Mouse (Mus musculus) colon, adult 2 months (tissue): ENCODE measurements around the gene Ermp1. TPM values are rescaled to one million over a fixed set of nuclear protein-coding genes. Genes with fewer than 3 reads are reported as not detected.

Experiments
- polyA plus RNA-seq: library from polyadenylated mRNA; depleted of rRNA; stranded (reverse); fragments of >200 nt; gene quantifications from 2 replicates; pipeline ENCODE4 v1.2.3, GENCODE M21; 2012; rRNA removed

The Ermp1 gene
- 24.9 and 33.1 TPM in 2 replicates for polyA plus RNA-seq

DNA sequence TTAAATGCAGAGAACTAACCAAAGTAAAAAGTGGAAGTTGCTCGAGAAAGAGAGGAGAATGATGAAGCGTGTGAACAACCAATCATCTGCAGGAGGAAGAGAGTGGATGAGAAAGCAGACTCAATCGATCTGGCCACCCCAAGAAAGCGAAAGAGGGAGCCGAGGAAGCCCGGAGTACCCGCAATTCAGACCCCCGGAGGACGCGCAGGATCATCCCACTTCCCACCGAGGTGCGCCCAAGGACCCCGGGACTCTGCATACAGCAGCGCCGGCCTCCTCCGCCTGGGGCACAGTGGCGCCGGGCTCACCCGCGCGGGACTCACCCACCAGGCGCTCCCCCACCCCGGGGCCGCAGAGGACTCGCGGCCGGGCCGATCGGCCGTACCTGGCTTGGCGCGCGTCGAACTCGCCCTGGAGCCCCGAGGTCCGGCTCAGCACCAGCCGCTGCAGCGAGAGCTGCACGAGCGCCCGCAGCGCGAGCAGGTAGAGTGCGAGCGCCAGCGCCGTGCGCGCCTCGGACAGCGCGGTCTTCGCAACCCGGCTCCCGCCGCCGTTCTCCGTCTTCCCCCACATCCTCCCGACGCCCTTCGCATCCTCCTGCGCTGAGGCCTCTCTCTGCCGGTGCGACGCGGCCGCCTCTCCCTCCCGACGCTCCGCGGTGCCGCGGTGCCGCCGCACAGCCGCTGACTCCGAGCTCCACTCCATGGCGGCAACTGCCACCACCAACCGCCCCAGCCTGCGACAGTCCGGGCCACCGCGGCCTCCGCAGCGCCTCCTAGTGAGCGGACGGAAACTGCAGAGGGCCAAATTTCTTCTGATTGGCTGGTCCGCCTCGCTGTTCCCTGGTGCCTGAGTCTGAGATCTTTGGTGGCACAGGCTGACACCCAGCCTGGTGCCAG, at the start of gene Ermp1:
Gene Ermp1, minus strand, starts transcription at position 765 of the 899 bp plus-strand sequence.

DNA sequence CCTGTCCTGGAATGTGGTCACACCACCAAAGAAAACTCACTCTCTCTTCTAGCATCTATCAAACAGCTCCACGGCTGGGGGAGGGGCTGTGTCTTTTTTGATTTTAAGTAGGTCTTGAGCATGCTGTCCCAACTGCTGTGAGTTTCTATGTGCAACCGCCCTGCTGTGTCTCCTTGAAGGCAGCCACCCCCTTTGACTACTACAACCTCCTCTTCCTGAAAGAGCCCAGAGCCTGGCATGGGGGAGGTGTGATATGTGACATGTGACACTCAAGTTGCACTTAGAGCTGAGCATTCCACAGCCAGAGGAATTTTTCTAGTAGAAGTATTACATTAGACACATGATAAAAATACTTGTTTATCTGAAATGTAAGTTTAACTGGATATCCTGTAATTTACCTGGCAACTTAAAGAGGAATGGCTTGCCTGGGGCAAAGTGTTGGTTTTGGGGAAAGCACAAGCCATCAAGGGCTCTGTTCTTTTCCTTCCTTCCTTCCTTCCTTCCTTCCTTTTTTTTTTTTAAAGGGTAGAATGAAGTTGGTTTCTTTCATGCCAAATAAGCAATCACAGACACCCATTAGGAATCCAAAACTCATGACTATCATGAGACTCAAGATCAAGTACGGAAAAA, 49.1 kb upstream of the Ermp1 start, which contains the start of gene Mlana:
Gene Mlana, plus strand, starts transcription at position 580 of the 630 bp plus-strand sequence.

Other genes starting within 250 kb of the Ermp1 start
- 0.16 and 0.21 TPM in 2 replicates for gene Pdcd1lg2, start 237.5 kb downstream of the Ermp1 start, polyA plus RNA-seq
- gene Ric1, start 126.1 kb downstream of the Ermp1 start, polyA plus RNA-seq = 5.0 and 5.8 TPM in 2 replicates
- not detected in 2 replicates for gene Mlana, start 49.4 kb upstream of the Ermp1 start, polyA plus RNA-seq
- 3.6 and 3.8 TPM in 2 replicates for gene 9930021J03Rik, start 157.6 kb upstream of the Ermp1 start, polyA plus RNA-seq
- 0.71 and 0.89 TPM in 2 replicates for gene Ranbp6, start 164.6 kb upstream of the Ermp1 start, polyA plus RNA-seq